Mouse (Mus musculus) cerebellum, adult (tissue): ENCODE measurements around the gene Cldn7.
A peak's percentile ranks its signal among the peaks of the same experiment; 100 is the strongest.
"Not testable (repeated sequence)": the region's sequence is repeated elsewhere in the genome, so short reads cannot be mapped to it uniquely, and the experiment has no call there.

ENCODE experiments used
- ATAC-seq: cut with Nextera tagmentation; 2 replicates; pipeline ENCODE4 v1.9.2; 2017; ENCODE audit warnings: mild to moderate bottlenecking, moderate library complexity, mixed read lengths; ENCODE audit not compliant: insufficient number of reproducible peaks, low FRiP score, low TSS enrichment

The Cldn7 gene

DNA sequence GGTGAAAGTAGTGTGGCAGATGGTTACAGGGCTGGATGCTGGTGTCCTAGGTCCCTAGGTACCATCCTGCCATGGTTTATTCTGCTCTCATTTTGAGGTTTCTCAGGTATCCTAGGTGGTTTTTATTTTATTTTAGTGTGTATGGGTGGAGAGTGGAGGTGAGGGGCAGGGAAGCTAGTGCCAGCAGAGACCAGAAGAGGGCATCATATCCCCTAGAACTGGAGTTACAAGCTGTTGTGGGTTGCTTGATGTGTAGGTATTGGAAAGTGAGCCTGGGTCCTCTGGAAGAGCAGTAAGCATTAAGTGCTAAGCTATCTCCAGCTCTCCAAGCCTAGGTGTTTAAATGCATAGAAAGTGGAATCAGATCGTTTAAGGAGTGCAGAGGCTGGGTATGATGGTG lies 12.3 kb upstream of the Cldn7 start:
- no peak for ATAC-seq

DNA sequence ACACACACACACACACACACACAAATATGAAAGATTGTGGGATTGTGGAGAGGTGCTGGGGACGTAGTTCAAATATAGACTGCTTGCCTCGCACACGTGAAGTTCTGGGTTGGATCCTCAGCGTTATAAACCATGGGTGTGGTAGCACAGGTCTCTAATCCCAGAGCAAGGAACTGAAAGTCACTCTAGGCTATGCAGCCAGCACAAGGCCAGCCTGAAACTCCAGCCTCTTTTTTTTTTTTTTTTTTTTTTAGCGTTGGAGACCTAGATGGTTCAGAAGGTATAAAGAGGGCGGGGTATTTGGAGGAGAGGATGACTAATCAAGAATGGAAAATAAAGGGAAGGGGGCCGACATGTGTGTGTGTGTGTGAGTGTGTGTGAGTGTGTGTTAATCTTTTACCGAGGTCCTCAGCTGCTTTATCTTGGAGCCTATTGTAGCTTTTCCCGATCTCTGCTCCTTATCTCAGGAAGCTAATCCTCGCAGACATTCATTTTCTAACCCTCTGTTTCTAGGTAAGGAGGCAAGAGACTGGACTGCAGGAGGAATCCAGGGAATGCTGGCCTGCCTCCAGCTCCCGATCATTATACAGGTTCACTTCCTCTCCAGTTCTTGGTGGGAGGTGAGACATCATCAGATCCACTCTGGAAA lies 11.2 kb upstream of the Cldn7 start:
- no peak for ATAC-seq

DNA sequence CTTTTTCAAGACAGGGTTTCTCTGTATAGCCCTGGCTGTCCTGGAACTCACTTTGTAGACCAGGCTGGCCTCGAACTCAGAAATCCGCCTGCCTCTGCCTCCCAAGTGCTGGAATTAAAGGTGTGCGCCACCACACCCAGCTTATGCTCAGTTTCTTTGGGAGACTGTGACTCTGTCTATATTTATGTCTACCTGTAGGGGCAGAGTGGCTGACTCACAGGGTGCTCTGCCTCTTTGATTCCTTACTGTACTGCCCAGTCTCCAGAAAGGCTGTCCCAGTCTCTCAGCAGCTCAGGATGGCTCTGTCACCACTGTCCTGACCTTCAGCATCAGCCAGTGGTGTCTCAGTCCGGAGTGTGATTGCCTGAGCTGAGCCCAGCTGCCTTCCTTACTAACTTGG lies 9.0 kb upstream of the Cldn7 start:
- ATAC-seq: not testable (repeated sequence)

DNA sequence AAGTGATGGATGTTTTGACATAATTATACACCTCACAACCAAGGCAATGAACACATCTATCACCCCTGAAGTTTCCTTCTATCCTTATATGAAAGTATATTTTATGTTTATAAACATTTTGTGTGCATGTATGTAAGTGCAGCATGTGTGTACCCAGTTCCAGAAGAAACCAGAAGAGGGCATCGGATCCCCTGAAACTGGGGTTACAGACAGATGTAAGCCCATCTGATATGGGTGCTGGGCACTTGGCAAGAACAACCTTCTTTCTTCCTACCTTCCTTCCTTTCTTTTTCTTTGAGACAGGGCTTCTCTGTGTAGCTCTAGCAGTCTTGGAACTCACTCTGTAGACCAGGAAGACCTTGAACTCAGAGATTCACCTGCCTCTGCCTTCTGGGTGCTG lies 8.4 kb upstream of the Cldn7 start:
- ATAC-seq: no peak

DNA sequence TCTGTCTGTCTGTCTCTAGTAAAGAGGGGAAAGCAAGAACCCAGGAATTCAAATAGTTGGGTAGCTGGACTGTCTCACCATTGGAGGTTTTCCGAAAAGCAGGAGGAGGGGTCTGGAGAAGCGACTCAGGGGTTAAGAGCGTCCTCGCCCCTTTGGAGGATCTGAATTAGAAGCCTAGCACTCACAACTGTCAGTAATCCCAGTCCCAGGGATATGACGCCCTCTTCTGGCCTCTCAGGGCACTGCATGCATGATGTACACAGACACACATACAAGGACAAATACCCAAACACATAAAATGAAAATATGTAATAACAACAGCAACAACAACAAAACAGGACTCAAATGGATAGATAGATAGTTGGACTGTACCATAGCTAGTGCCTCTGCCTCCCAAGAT lies 4.0 kb upstream of the Cldn7 start:
- ATAC-seq: no peak

DNA sequence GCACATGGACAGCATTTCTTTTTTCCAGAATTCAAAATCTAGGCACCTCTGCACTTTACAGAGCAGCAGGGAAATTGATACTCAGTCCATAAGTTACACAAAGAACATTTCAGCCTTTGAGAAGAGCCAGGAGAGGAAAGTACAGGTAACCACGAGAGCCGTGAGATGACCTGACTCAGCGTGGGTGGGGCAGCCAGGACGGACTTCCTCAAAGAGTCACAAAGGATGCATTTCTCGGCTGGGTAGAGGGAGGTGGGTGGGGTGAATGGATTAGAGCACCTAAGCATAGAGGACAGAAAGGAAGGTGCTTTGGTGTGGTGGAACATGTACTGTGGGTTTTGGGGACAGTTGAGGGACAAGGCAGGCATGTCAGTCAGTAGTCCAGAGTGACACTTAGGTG lies 2.7 kb upstream of the Cldn7 start:
- ATAC-seq: no peak

DNA sequence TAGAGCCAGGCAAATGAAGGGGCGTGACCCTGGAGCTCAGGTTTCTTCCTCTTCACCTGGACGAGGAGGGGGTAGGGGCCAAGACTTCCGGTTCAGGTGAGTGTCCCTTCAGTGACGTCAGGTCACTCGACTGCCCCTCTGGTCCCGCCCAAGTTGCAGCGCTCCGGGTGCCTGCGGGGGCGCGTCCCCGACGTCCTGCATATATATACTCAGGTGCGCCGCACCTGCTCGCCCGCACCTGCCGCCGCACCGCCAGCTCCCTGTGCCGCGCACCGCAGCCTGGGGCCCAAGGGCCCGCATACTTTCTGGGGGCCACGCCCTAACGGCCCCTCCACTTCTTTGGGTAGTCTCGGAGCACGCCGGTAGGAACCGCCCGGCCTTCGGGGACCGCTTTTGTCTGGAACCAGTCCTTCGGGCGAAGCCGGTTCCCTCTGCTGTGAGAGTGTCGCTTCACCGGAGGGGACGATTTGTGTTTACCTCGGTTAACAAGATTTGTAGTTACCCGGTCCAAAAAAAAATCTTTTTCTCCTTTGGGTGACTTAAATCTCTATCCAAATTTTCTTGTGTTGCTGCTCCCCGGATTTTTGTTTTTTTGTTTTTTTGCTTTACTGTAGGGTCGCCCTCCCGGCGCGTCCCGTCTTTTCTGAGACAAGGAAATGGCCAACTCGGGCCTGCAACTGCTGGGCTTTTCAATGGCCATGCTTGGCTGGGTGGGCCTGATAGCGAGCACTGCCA lies 859 bp downstream of the Cldn7 start:
- ATAC-seq: no peak

DNA sequence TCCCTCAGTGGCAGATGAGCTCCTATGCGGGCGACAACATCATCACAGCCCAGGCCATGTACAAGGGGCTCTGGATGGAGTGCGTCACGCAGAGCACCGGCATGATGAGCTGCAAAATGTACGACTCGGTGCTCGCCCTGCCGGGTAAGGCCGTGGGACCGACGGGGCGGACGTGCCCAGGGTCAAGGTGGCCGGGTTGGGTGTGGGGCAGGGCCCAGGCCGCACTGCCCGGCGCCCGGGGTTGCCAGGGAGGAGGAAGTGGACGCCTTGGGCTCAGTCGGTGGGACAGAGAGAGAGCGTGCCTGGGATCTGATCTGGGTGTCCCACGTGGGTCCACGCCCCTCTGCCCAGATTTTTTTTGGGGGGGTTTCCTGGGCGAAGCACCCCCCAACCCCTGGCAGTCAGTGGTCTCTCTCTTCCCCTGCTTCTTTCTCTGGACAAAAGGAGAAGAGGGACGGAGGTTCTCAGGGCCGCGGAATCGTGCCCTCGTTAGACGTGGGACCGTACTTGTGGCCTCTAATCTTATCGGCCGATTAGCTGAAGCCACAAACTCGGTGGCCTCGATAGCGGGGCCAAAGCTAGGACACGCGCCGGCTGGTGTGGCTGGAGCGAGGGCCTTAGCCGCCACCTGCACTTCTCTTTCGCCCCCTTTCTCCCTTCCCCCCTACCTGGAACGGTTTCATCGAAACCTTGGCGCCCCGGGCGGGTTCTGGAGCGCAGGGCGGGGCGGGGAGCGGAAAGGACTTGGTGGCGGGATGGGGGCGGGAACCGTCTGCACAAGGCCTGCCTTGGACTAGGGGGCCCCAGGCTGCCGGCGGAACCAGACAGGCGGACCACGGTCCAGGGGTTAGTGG lies 1.7 kb downstream of the Cldn7 start:
- ATAC-seq: no peak

DNA sequence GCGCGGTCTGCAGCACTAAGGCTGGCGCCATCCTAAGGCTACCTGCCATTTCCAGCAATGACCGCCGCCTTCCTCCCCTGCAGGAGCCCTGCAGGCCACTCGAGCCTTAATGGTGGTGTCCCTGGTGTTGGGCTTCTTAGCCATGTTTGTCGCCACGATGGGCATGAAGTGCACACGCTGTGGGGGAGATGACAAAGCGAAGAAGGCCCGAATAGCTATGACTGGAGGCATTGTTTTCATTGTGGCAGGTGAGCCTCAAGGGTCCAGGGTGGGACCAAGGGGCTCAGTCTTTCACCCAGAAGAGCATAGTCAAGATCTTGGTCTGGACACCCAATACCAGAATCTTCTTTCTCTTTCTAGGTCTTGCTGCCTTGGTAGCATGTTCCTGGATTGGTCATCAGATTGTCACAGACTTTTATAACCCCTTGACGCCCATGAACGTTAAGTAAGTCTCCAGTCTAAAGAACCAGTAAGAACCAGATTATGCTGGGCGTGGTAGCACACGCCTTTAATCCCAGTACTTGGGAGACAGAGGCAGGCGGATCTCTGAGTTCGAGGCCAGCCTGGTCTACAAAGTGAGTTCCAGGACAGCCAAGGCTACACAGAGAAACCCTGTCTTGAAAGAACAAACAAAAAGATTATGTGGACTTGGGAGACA lies 2.4 kb downstream of the Cldn7 start:
- no peak for ATAC-seq

DNA sequence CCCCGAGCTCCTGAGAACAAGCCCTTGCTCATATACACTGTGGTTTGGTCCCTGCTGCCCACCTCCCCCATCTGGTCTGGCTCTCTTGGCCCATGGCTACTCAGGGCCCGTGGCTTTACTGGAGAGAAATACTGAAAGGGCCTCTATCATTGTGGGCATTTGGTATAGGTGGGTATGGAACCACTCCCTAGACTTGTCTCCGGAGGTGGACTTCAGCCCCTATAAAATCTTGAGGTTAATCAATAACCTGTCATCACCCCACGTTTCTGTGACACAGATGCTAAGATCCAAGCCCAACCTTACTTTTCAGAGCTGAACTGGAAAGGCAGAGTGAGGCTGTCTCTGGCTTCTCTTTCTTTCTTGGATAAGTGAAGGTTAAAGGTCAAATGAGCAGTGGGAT lies 4.2 kb downstream of the Cldn7 start:
- ATAC-seq: no peak

DNA sequence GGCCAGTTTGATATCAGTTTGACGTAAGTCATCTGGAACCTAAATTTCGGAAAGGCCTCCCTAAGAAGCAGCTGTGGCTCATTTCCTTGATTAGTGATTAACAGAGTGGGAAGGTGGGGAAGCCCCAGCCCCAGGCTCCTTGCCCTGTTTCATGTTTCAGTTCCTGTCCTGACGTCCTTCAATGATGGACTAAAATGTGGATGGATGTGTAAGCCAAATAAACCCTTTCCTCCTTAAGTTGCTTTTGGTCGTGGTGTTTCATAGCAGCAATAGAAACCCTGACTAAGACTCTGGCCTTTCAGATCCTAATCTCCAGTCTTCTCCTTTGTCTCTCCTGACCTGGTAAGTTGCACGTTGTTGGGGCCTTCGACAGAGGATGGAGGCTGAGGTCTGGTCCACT lies 5.6 kb downstream of the Cldn7 start:
- ATAC-seq: no peak

DNA sequence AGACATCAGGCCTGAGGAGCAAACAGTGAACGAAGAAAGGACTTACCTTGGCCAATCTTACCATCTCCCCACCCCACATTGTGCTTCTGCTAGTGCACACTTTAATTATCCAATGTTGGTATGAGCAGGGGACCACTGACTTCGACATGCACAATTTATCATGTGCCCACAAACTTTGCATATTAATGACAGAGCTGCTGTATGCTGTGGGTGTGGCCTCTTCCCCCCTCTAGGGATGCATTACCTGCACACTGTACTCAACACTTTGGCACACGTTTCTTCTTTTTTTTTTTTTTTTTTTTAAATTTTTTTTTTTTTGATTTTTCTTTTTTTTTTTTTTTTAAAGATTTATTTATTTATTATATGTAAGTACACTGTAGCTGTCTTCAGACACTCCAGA lies 6.2 kb downstream of the Cldn7 start:
- ATAC-seq: no peak

DNA sequence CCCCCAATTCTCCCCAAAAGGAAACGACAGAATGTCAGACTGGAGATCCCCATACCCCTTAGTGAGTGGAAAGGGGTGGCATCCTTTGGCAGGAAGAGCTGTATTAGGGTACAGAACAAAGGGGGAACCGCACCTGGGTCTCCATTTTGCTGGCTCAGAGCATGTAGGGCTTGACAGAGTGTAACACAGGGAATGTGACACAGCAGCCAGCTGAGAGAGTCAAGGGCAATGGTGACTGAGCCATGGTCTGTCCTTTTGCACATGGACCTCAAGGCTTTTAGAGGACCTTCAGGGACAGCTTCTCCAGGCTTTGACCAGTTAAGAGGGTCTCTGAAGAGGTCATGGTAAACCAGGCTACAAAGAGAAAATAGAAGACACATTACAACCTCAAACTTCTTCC lies 10.3 kb downstream of the Cldn7 start:
- no peak for ATAC-seq

DNA sequence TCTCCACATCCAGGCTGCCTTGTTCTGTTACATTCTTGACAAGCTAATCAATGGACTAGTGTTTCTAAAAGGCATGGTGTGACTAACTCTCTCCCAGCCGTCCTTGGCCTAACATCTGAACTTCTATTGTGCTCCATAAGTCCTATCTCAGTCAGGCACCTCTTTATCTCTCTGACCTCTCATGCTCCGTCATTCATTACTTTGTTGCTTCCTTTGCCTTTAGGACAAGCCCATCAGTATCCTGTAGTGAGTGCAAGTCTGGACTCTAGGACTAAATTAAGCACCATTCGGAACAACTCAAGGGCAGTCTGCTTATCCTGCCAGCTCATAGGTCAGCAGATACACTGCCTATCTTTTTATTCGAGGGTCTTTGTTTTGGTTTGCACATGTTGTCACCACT lies 11.7 kb downstream of the Cldn7 start:
- ATAC-seq: no peak

DNA sequence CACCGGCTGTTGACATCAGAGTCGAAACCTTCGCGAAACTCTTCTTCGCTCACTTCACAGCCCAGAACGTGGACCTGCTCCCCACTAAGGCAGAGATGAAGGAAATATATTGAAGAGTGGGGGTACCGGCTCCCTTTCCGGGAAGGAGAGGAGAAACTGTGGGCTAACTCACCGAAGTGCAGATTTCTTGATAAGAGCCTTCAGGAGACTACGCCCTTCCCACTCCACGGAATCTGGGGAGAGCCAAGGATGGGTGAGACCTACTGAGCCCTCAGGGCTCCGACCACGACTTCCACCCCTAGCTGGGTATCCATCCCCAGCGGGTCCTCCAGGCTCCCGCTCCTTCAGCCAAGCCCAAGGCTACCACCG lies 15.2 kb downstream of the Cldn7 start:
- 0 out of 2 replicates have a peak, but pooled peaks have one; percentile 11 for ATAC-seq

DNA sequence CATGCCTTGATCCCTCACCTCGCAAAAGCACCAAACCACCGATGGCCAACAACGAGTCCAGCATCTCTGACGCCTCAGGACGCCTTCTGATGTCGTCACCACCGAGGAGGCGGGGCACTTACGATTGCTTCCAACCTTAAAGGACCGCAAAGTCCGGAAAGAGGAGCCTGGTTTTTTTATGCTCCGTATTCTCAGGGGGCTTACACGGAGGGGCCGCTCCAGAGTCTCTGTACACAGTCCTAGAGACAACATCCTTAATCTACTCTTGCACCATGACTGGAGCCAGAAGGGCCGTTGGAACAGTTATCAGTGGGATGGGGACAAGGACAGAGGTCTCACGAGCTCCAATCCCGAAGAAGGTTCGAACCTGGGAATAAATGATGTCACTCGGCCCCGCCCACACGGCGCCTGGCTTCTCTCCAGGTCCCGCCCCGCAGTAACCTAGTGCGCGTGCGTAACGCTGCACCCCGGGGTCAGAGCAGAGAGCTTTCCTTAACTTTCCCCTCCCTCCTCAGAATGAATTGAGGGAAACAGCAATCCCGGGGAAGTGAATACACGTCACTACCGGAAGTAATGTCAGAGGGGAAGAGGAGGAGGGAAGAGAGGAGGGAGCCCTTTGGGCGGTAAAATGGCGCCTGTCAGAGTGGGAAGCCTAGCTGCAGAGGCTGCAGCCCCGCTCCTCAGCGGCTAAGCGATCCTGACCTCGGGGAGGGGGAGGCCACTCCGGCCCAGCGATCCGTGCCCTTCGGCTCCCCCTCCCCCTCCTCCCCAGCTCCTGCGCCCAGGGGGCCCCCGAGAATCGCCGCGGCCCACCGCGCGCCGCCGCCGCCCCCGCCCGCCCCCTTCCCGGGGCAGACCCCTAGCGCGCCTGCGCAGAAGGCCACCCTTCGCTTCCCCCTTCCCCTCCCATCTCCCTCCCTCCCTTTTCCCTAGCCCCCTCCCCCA lies 15.9 kb downstream of the Cldn7 start:
- peak; percentile 91 for ATAC-seq

DNA sequence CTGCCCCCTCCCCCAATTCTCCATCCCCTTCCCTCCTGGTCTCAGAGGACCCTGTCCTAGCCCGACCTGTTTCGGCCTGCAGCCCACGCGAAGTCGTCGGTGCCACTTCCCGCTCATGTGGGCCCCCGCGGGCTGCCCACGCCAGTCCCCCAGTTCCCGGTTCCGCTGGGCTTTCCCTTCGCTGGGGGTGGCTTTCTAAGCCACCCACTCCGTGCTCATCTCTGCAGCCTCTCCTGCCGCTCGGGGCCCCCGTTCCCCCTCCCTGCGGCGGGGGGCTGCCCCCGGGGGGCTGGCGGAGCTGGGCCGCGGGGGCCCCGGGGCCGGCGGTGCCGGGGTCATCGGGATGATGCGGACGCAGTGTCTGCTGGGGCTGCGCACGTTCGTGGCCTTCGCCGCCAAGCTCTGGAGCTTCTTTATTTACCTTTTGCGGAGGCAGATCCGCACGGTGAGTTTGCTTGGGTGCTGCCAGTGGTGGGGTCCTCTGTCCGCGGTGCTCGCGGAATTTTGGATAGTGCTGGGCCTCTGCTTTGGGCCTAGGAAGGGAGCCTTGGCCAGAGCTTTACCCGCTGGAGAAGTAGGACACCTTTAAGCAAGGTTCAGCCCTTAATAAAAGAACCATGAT lies 16.7 kb downstream of the Cldn7 start, which contains the start of gene Ctdnep1:
Gene Ctdnep1, plus strand, starts transcription at position 16 of the 622 bp plus-strand sequence.
- no peak for ATAC-seq

DNA sequence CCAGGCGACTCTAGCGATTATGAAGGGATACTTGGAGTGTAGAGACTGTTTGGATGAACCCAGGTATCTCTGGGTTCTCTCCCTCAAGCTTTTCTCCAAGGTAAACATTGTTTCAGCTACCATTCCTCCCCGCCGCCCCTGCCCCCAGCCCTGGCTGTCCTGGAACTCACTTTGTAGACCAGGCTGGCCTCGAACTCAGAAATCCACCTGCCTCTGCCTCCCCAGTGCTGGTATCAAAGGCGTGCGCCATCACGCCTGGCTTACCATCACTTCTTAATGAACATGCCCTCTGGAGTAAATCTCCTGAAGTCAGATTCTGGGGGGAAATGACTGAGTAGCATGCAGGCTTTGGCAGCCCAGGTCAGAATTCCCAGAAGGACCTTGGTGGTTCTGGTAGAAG lies 17.6 kb downstream of the Cldn7 start, which contains the start of gene Elp5:
Gene Elp5, minus strand, starts transcription at position 293 of the 400 bp plus-strand sequence.
- ATAC-seq: no peak

DNA sequence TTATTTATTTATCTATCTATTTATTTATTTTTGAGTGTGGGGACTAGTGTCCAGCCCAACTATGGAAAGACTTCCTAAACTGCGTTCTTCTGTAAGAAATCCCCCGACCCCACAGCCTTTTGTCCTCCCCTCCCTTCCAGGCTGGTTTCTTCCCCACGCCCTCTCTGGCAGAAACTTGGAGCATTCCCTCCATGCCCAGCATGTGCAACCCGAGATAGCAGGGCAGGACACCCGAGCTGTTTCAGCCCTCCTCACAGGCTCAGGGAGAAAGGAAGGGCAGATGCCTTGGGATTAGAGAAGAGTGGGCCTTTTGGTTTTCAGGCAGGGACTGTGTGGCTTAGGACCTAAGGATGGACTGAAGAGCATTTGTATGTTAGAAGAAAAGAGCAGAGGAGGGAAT lies 18.3 kb downstream of the Cldn7 start:
- ATAC-seq: no peak
